Mouse (Mus musculus): ENCODE data around the gene Vwa7.

DNA sequence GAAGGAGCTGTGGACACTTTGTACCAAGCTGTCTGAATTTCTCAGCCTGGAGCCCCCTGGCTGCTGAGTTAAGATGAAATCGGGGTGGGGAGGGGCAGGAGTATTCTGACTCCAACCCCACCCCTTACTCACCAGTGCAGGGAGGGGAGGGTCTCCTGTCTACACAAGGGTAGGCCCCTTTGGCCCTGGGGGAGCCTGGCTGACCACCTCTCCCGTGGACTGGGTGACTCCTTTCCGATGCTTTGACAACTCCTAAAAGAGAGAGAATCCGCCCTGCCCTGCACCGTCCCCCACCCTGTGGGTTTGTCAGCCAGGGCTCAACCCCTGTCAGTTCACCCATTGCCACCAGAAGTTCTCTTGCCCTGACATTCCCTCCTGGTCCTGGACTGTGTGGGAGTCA, 9.8 kb downstream of the Vwa7 start:
- TF ChIP-seq CTCF (IDR thresholded peaks at IDR 0.05; ENCODE audit: low read depth, low read length) (no peak), GATA1 (IDR thresholded peaks at IDR 0.05; ENCODE audit: borderline replicate concordance, low read length) (no peak), TAL1 (conservative IDR thresholded peaks at IDR 0.05; ENCODE audit: low read depth, low read length) (no peak), POLR2AphosphoS5 (IDR thresholded peaks at IDR 0.05; ENCODE audit: insufficient replicate concordance, low read depth, low read length) (no peak)
